Mouse (Mus musculus) lung, embryonic 15.5 days (tissue): ENCODE results near the gene Klhl25. TPM values are rescaled to one million over a fixed set of nuclear protein-coding genes. Genes with fewer than 3 reads are reported as not detected.
A peak's percentile ranks its signal among the peaks of the same experiment; 100 is the strongest.
"Not testable (repeated sequence)": the region's sequence is repeated elsewhere in the genome, so short reads cannot be mapped to it uniquely, and the experiment has no call there.

ENCODE experiments used
- ATAC-seq: fragments of 200-750 bp; cut with Nextera tagmentation; 2 replicates; pipeline ENCODE4 v1.8.0; 2017; ENCODE audit warnings: moderate number of reproducible peaks, borderline replicate concordance; ENCODE audit not compliant: low FRiP score, low TSS enrichment; ENCODE audit errors: extremely low read depth
- H3K27ac ChIP-seq: fragments of 300-500 bp; sonication (generic); 2 replicates; pipeline ENCODE4 v1.5.1; 2015; ENCODE audit warnings: moderate library complexity, mild to moderate bottlenecking, inconsistent platforms
- H3K27me3 ChIP-seq: fragments of 300-500 bp; sonication (generic); 2 replicates; pipeline ENCODE4 v1.6.1; 2015; ENCODE audit warnings: inconsistent platforms
- H3K36me3 ChIP-seq: fragments of 300-500 bp; sonication (generic); 2 replicates; pipeline ENCODE4 v1.6.1; 2015; ENCODE audit warnings: inconsistent platforms
- H3K4me1 ChIP-seq: fragments of 300-500 bp; sonication (generic); 2 replicates; pipeline ENCODE4 v1.6.1; 2015; ENCODE audit warnings: inconsistent platforms
- H3K4me2 ChIP-seq: fragments of 300-500 bp; sonication (generic); 2 replicates; pipeline ENCODE4 v1.6.1; 2015; ENCODE audit warnings: inconsistent platforms, mild to moderate bottlenecking, moderate library complexity
- H3K4me3 ChIP-seq: fragments of 300-500 bp; sonication (generic); 2 replicates; pipeline ENCODE4 v1.5.1; 2015; ENCODE audit warnings: mild to moderate bottlenecking, inconsistent platforms
- H3K9ac ChIP-seq: fragments of 300-500 bp; sonication (generic); 2 replicates; pipeline ENCODE4 v1.6.1; 2015; ENCODE audit warnings: inconsistent platforms
- H3K9me3 ChIP-seq: fragments of 300-500 bp; sonication (generic); 2 replicates; pipeline ENCODE4 v1.6.1; 2016; ENCODE audit warnings: inconsistent platforms
- WGBS: fragments of 180-500 bp; shearing (Covaris S2); methylation state at CpG from one replicate; pipeline ENCODE4 v1.1.7; 2015; 5-methylcytosine and 5-hydroxymethylcytosine counted together
- polyA plus RNA-seq: library from polyadenylated mRNA; unstranded; fragments of >200 nt; fragmentation: Nextera tagmentation; extraction: Ambion mirVana; gene quantifications from 2 replicates; pipeline ENCODE4 v1.2.1, GENCODE M21; 2015

The Klhl25 gene
- polyA plus RNA-seq, 1 experiment from 2014 or later = 20.9 TPM

DNA sequence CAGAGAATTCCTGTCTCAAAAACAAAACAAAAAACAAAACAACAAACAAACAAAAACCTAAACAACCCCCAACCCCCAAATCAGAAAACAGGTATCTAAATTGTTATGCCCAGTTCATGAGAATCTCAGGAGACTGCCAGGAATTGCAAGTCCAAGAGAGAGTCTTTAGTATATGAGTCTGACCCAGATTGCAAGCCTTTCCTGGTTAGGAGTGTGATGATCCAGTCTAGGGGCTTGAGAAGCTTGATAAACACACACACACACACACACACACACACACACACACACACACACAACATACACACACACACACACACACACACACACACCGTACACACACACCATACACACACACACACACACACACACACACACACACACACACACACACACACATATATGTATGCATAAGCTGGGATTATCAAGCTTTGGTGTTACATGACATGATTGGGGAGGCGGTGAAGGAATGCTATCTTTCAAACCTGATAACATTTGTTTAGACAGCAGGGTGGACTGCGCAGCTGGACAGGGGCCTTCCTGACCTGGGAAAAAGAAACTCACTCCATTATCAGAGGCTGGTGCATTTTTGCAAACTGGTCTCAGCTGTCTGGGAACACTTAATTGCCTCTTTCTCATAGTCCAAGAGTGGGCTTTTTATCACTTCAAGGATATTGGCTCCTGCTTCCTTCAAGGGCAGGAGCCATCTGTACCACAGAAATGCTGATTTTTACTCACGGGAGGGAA lies 21.6 kb upstream of the Klhl25 start:
- Histone ChIP-seq H3K27me3 (no peaks in the 10 kb centered on the region), H3K9me3 (no peaks in the 10 kb centered on the region), H3K27ac (no peak overlapping the region), H3K36me3 (no peaks in the 10 kb centered on the region), H3K4me2 (no peak overlapping the region), H3K4me3 (no peak overlapping the region), H3K4me1 (no peaks in the 10 kb centered on the region; the same call in 1 of the 2 replicates), H3K9ac (no peak overlapping the region)
- WGBS = 14% methylated on average over 3 of the region's 4 CpGs
- ATAC-seq = no peak

DNA sequence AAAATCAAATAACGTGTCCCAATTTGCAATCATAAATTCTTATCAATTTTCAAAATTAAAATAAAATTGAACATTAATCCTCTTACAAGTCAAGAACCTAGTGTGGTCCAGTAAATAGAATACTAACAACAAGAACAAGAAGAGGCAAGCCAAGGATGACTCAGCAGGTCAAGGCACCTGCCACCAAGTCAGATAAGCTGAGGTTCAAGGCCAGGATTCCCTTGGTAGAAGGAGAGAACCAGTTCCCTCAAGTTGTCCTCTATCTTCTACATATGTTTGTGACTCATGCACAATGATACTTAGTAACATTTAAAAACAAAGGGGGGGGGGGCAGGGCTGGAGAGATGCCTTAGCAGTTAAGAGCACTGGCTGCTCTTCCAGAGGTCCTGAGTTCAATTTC lies 20.8 kb upstream of the Klhl25 start:
- ATAC-seq = no peak
- H3K4me2 ChIP-seq = no peak overlapping the region
- H3K9me3 ChIP-seq = no peaks in the 10 kb centered on the region
- H3K27ac ChIP-seq = no peak overlapping the region
- H3K4me1 ChIP-seq = no peaks in the 10 kb centered on the region; the same call in 1 of the 2 replicates
- no peaks in the 10 kb centered on the region for H3K27me3 ChIP-seq
- H3K36me3 ChIP-seq = no peaks in the 10 kb centered on the region
- H3K4me3 ChIP-seq = no peak overlapping the region
- no peak overlapping the region for H3K9ac ChIP-seq
- WGBS = 76% methylated on average over 1 of the region's 1 CpGs

DNA sequence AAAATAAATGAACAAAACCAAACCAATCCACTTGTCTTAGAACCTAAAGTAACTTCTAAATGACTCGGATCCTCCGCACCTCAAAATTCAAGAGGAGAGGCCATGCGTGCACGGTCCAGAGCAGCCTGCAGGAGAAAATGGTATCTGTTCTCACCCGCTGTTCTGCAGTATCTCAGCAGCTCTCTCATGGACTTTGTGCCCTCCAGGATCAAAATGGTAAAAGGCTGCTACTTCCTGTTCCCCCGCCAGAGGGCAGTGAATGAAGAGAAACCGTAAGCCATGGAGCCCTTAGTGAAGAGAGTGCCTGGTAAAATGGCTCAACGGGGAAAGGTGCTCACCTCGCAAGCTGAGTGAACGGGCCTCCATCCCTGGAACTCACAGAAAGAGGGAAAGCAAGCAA lies 20.3 kb upstream of the Klhl25 start:
- no peaks in the 10 kb centered on the region for H3K36me3 ChIP-seq
- no peak overlapping the region for H3K27ac ChIP-seq
- no peaks in the 10 kb centered on the region; the same call in 1 of the 2 replicates for H3K4me1 ChIP-seq
- H3K4me3 ChIP-seq = no peak overlapping the region
- H3K4me2 ChIP-seq = no peak overlapping the region
- no peaks in the 10 kb centered on the region for H3K9me3 ChIP-seq
- no peaks in the 10 kb centered on the region for H3K27me3 ChIP-seq
- ATAC-seq = peak; percentile 57; the same call in 1 of the 2 replicates
- no peak overlapping the region for H3K9ac ChIP-seq
- 21% methylated on average over 10 of the region's 10 CpGs for WGBS

- 88% methylated on average over 5 of the region's 5 CpGs for WGBS
- no peak overlapping the region for H3K4me2 ChIP-seq
- H3K27ac ChIP-seq = no peak overlapping the region
- no peak for ATAC-seq
- H3K36me3 ChIP-seq = no peaks in the 10 kb centered on the region
- no peak overlapping the region for H3K4me3 ChIP-seq
- H3K9me3 ChIP-seq = no peaks in the 10 kb centered on the region
- H3K9ac ChIP-seq = no peak overlapping the region
- no peaks in the 10 kb centered on the region for H3K27me3 ChIP-seq
- no peaks in the 10 kb centered on the region; the same call in 1 of the 2 replicates for H3K4me1 ChIP-seq
These were observed 19.6 kb upstream of the Klhl25 start for GRCm38 (mm10) chr7:75828536-75828935.

DNA sequence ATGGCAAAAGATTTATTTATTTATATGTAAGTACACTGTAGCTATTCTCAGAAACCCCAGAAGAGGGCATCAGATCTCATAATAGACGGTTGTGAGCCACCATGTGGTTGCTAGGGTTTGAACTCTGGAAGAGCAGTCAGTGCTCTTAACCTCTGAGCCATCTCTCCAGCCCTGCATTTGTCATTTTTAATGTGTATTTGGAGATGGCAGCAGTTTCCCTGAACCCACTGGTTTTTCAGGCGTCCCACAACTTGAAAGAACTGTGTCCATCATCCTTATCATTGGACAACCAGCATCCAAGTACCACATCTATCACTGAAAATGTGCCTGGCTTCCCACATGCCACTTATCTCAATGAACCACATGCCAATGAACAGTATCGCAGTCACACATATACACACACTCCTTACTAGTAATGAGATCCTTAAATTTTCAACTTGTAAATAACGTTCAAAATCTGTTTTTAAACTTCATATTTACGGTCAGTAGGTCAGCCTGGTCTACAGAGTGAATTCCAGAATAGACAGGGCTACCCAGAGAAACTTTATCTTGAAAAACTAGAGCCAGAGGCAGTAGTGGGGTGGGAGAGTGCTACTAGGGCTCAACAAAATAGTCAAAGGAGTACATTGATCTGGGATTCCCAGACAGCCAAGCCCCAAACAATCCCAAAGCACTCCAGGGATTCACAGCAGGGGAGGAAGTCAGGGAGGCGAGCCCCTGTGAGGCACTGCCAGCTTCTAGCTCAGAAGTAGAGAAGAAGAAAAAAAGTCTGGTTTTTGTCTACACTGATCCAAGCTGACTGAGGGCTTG lies 17.7 kb upstream of the Klhl25 start:
- 60% methylated on average over 6 of the region's 6 CpGs for WGBS
- Histone ChIP-seq H3K9ac (no peak overlapping the region), H3K4me3 (no peak overlapping the region), H3K9me3 (no peaks in the 10 kb centered on the region), H3K36me3 (no peaks in the 10 kb centered on the region), H3K4me1 (no peaks in the 10 kb centered on the region; the same call in 1 of the 2 replicates), H3K4me2 (no peak overlapping the region), H3K27me3 (no peaks in the 10 kb centered on the region), H3K27ac (no peak overlapping the region)
- ATAC-seq = no peak

DNA sequence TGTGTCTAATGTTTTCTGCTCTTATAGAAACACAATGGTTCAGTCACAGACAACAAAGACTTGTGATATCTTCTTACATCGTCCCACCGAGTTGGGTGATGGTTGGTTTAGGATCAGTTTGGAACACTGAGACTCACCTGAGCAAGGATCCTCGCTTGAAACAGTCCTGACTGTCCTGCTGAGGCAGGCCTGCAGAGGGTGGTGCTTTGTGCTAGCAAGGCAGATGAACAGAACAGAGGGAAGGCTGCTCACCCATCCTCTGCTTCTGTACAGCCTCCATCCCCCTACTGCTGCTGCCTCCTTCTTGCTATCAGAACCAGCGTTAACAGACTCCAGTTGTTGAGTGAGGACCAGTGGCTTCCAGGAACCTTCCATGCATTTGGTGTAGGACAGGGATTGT lies 14.2 kb upstream of the Klhl25 start:
- not testable (repeated sequence) for H3K36me3 ChIP-seq, H3K9ac ChIP-seq, H3K9me3 ChIP-seq, H3K4me2 ChIP-seq, H3K4me1 ChIP-seq, H3K27me3 ChIP-seq, H3K27ac ChIP-seq, H3K4me3 ChIP-seq, ATAC-seq
- WGBS = 74% methylated on average over 3 of the region's 4 CpGs

DNA sequence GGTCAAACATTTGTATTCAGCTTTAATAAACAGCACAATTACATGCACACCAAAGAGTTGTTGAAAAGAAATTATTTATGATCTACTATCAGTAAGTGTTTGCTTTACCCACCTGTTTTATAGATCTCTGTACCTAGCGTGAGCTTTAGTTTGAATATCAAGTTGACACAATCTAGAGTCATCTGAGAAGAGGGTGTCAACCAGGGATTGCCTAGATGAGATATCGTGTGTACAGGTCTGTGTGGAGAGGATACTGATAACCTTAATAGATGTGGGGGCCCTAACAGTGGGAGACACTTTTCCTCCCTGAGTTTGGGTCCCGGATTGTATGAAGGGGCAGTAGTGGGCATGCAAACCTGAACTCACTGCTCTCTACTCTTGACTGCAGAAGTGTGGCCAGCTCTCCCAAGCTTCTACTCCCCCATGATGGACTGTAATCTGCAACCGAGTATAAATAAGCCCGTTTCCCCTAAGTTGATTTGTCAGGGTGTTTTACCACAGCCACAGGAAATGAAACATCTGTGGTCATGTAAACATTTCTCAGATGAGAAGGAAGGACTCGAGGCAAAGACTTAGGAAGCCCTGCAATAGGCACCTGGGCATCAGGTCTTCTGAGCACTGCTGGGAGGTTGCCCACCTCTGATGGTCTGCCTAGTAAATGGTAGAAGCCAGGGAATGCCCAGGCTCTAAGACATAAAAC lies 13.0 kb upstream of the Klhl25 start:
- H3K4me3 ChIP-seq, H3K27ac ChIP-seq, ATAC-seq, H3K27me3 ChIP-seq, H3K9ac ChIP-seq, H3K4me2 ChIP-seq, H3K36me3 ChIP-seq, H3K9me3 ChIP-seq, H3K4me1 ChIP-seq: not testable (repeated sequence)
- 24% methylated on average over 3 of the region's 6 CpGs for WGBS

DNA sequence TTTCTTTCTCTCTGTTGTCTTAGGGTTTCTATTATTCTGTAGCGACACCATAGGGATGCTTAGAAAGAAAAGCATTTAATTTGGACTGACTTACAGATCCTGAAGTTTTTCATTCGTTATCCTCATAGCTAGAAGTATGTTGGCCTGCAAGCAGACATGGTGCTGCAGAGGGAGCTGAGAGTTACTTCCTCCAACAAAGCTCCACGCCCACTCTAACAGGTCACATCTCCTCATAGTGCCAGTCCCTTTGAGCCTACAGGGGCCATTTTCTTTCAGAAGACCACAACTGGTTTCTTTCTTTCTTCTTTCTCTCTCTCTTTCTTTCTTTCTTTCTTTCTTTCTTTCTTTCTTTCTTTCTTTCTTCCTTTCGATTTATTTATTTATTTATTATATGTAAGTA lies 8.0 kb upstream of the Klhl25 start:
- no peak overlapping the region for H3K27ac ChIP-seq
- no peaks in the 10 kb centered on the region for H3K9me3 ChIP-seq
- no peaks in the 10 kb centered on the region for H3K4me1 ChIP-seq
- no peak overlapping the region for H3K4me2 ChIP-seq
- WGBS = 81% methylated on average over 4 of the region's 4 CpGs
- ATAC-seq = no peak
- H3K4me3 ChIP-seq = no peak overlapping the region
- H3K36me3 ChIP-seq = no peaks in the 10 kb centered on the region
- H3K27me3 ChIP-seq = no peaks in the 10 kb centered on the region
- no peak overlapping the region for H3K9ac ChIP-seq

GRCm38 (mm10) chr7:75842306-75842705 lies 5.8 kb upstream of the Klhl25 start:
- no peak overlapping the region for H3K4me3 ChIP-seq
- no peak for ATAC-seq
- H3K9ac ChIP-seq = no peak overlapping the region
- no peaks in the 10 kb centered on the region for H3K36me3 ChIP-seq
- no peak overlapping the region for H3K27ac ChIP-seq
- WGBS = 86% methylated on average over 3 of the region's 3 CpGs
- peaks cover under 1% of the 10 kb centered on the region for H3K4me1 ChIP-seq
- H3K4me2 ChIP-seq = no peak overlapping the region
- no peaks in the 10 kb centered on the region for H3K27me3 ChIP-seq
- no peaks in the 10 kb centered on the region for H3K9me3 ChIP-seq

- Histone ChIP-seq H3K9me3 (no peaks in the 10 kb centered on the region), H3K27me3 (no peaks in the 10 kb centered on the region), H3K4me1 (peaks cover 19% of the 10 kb centered on the region), H3K36me3 (no peaks in the 10 kb centered on the region), H3K4me2 (no peak overlapping the region), H3K9ac (no peak overlapping the region), H3K4me3 (no peak overlapping the region), H3K27ac (no peak overlapping the region)
- ATAC-seq = no peak
- WGBS = 96% methylated on average over 1 of the region's 1 CpGs
These were observed 2.2 kb upstream of the Klhl25 start for GRCm38 (mm10) chr7:75845936-75846335.

DNA sequence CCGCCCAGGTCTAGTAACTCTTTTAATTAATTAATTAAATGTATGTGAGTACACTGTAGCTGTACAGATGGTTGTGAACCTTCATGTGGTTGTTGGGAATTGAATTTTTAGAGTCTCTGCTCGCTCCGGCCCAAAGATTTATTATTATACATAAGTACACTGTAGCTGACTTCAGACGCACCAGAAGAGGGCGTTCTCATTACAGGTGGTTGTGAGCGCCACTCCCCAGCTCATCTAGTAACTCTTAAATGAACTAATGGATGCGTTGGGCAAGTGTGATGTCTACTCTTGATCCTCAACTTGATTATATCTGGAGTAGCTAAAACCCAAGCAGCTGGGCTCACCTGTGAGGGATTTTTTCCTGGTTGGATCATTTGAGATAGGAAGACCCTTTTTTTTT lies 1.2 kb upstream of the Klhl25 start:
- H3K27ac ChIP-seq = no peak overlapping the region
- WGBS = 57% methylated on average over 7 of the region's 7 CpGs
- no peak overlapping the region for H3K4me2 ChIP-seq
- no peaks in the 10 kb centered on the region for H3K9me3 ChIP-seq
- no peak overlapping the region for H3K4me3 ChIP-seq
- no peak overlapping the region for H3K9ac ChIP-seq
- peaks cover 22% of the 10 kb centered on the region for H3K4me1 ChIP-seq
- H3K27me3 ChIP-seq = no peaks in the 10 kb centered on the region
- ATAC-seq = no peak
- no peaks in the 10 kb centered on the region for H3K36me3 ChIP-seq

DNA sequence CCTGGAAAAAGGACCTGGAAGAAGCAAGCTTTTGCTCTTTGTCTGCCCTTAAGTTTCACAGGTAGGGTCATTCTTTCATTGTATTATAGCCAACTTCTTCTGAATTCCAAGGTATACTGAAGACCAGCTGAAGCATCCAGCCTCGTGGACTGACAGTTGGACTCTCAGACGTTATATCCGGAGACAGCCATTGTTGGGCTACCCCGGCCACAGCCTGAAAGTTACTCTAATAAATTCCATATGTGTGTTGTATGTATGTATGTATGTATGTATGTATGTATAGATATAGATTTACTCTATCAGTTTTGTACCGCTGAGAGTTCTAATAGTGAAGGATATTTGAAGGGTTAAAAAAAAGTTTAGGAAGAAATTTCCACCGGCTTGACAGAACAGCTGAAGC lies 621 bp upstream of the Klhl25 start:
- 0 out of 2 replicates have a peak, but pooled peaks have one; percentile 0 for ATAC-seq
- H3K4me2 ChIP-seq = peak overlapping the region; percentile 58
- H3K27ac ChIP-seq = peak overlapping the region; percentile 75; the same call in 1 of the 2 replicates
- H3K9me3 ChIP-seq = no peaks in the 10 kb centered on the region
- peaks cover 27% of the 10 kb centered on the region for H3K4me1 ChIP-seq
- H3K9ac ChIP-seq = peak overlapping the region; percentile 31
- no peaks in the 10 kb centered on the region for H3K27me3 ChIP-seq
- peak overlapping the region; percentile 99 for H3K4me3 ChIP-seq
- no peaks in the 10 kb centered on the region for H3K36me3 ChIP-seq
- WGBS = 4% methylated on average over 6 of the region's 6 CpGs
